Mouse (Mus musculus): Measurements from ENCODE around the gene Vsir. TPM values are rescaled to one million over a fixed set of nuclear protein-coding genes. Genes with fewer than 3 reads are reported as not detected.

The Vsir gene
- polyA plus RNA-seq, 1 experiment from 2014 or later = 7.2 TPM

- Histone ChIP-seq H3K36me3 (no peaks in the 10 kb centered on the region), H3K9me3 (no peaks in the 10 kb centered on the region), H3K27me3 (replicated peaks) (no peaks in the 10 kb centered on the region), H3K9ac (no peak overlapping the region), H3K4me3 (replicated peaks) (no peak overlapping the region), H3K27ac (no peak overlapping the region), H3K4me1 (replicated peaks) (no peaks in the 10 kb centered on the region), H3K4me2 (replicated peaks) (no peak overlapping the region)
- 62% methylated on average over 7 of the region's 7 CpGs for WGBS
- ATAC-seq = no peak
Measured at GRCm38 (mm10) chr10:60394936-60395335, 48.3 kb downstream of the Vsir start.

- no peak for ATAC-seq
- H3K4me3 ChIP-seq (replicated peaks) = no peak overlapping the region
- no peaks in the 10 kb centered on the region for H3K27me3 ChIP-seq (replicated peaks)
- no peaks in the 10 kb centered on the region for H3K36me3 ChIP-seq
- no peak overlapping the region for H3K4me2 ChIP-seq (replicated peaks)
- no peaks in the 10 kb centered on the region for H3K9me3 ChIP-seq
- H3K9ac ChIP-seq = no peak overlapping the region
- H3K27ac ChIP-seq = no peak overlapping the region
- no peaks in the 10 kb centered on the region for H3K4me1 ChIP-seq (replicated peaks)
- 70% methylated on average over 5 of the region's 5 CpGs for WGBS
Measured at GRCm38 (mm10) chr10:60395605-60396004, 49.0 kb downstream of the Vsir start.

- ATAC-seq = no peak
- Histone ChIP-seq H3K27ac (no peak overlapping the region), H3K4me1 (replicated peaks) (no peaks in the 10 kb centered on the region), H3K9ac (no peak overlapping the region), H3K9me3 (no peaks in the 10 kb centered on the region), H3K4me3 (replicated peaks) (no peak overlapping the region), H3K4me2 (replicated peaks) (no peak overlapping the region), H3K27me3 (replicated peaks) (no peaks in the 10 kb centered on the region), H3K36me3 (no peaks in the 10 kb centered on the region)
- WGBS = 87% methylated on average over 10 of the region's 10 CpGs
Measured at GRCm38 (mm10) chr10:60398051-60398814, 51.6 kb downstream of the Vsir start.

GRCm38 (mm10) chr10:60399449-60399848 lies 52.8 kb downstream of the Vsir start, which contains the start of gene Gm17455:
Gene Gm17455 (plus strand): TSS chr10:60399726.
- Histone ChIP-seq H3K4me3 (replicated peaks) (no peak within 1 kb of the TSS), H3K9me3 (no peaks in the 10 kb centered on the region), H3K4me1 (replicated peaks) (no peaks in the 10 kb centered on the region), H3K27ac (no peak within 1 kb of the TSS), H3K27me3 (replicated peaks) (no peaks in the 10 kb centered on the region), H3K36me3 (no peaks in the 10 kb centered on the region), H3K9ac (no peak within 1 kb of the TSS), H3K4me2 (replicated peaks) (no peak within 1 kb of the TSS)
- no peak for ATAC-seq
- WGBS = 60% methylated on average over 7 of the region's 7 CpGs

- Histone ChIP-seq H3K27me3 (replicated peaks) (no peaks in the 10 kb centered on the region), H3K4me1 (replicated peaks) (no peaks in the 10 kb centered on the region), H3K4me2 (replicated peaks) (no peak overlapping the region), H3K4me3 (replicated peaks) (no peak overlapping the region), H3K9me3 (no peaks in the 10 kb centered on the region), H3K9ac (no peak overlapping the region), H3K27ac (no peak overlapping the region), H3K36me3 (no peaks in the 10 kb centered on the region)
- WGBS = 74% methylated on average over 11 of the region's 11 CpGs
- ATAC-seq = no peak
Measured at GRCm38 (mm10) chr10:60400507-60401295, 54.0 kb downstream of the Vsir start.

GRCm38 (mm10) chr10:60405460-60406177 lies 59.0 kb downstream of the Vsir start:
- no peak overlapping the region for H3K9ac ChIP-seq
- ATAC-seq = no peak
- no peaks in the 10 kb centered on the region for H3K9me3 ChIP-seq
- no peaks in the 10 kb centered on the region for H3K36me3 ChIP-seq
- no peaks in the 10 kb centered on the region for H3K4me1 ChIP-seq (replicated peaks)
- WGBS = 40% methylated on average over 7 of the region's 7 CpGs
- no peaks in the 10 kb centered on the region for H3K27me3 ChIP-seq (replicated peaks)
- H3K4me2 ChIP-seq (replicated peaks) = no peak overlapping the region
- no peak overlapping the region for H3K4me3 ChIP-seq (replicated peaks)
- peak overlapping the region; percentile 23; the same call in 1 of the 2 replicates for H3K27ac ChIP-seq

GRCm38 (mm10) chr10:60407831-60408230 lies 61.2 kb downstream of the Vsir start:
- ATAC-seq = no peak; the same call in 1 of the 2 replicates
- 6% methylated on average over 5 of the region's 5 CpGs for WGBS

GRCm38 (mm10) chr10:60411794-60412193 lies 65.1 kb downstream of the Vsir start:
- Histone ChIP-seq H3K4me3 (replicated peaks) (no peak overlapping the region), H3K9me3 (no peaks in the 10 kb centered on the region), H3K27me3 (replicated peaks) (no peaks in the 10 kb centered on the region), H3K36me3 (no peaks in the 10 kb centered on the region), H3K27ac (no peak overlapping the region), H3K9ac (no peak overlapping the region), H3K4me2 (replicated peaks) (no peak overlapping the region), H3K4me1 (replicated peaks) (no peaks in the 10 kb centered on the region)
- 18% methylated on average over 5 of the region's 5 CpGs for WGBS
- no peak for ATAC-seq

More at GRCm38 (mm10) chr10:60407831-60408230, 61.2 kb downstream of the Vsir start:
- Histone ChIP-seq H3K4me2 (replicated peaks) (no peak overlapping the region), H3K4me1 (replicated peaks) (no peaks in the 10 kb centered on the region), H3K27ac (no peak overlapping the region), H3K4me3 (replicated peaks) (no peak overlapping the region), H3K36me3 (no peaks in the 10 kb centered on the region), H3K9ac (no peak overlapping the region), H3K27me3 (replicated peaks) (no peaks in the 10 kb centered on the region), H3K9me3 (no peaks in the 10 kb centered on the region)

GRCm38 (mm10) chr10:60413756-60414155 lies 67.1 kb downstream of the Vsir start:
- H3K4me3 ChIP-seq (replicated peaks) = no peak overlapping the region
- no peaks in the 10 kb centered on the region for H3K36me3 ChIP-seq
- no peaks in the 10 kb centered on the region for H3K9me3 ChIP-seq
- no peak overlapping the region for H3K4me2 ChIP-seq (replicated peaks)
- ATAC-seq = no peak
- no peaks in the 10 kb centered on the region for H3K27me3 ChIP-seq (replicated peaks)
- no peak overlapping the region for H3K27ac ChIP-seq
- H3K9ac ChIP-seq = no peak overlapping the region
- H3K4me1 ChIP-seq (replicated peaks) = no peaks in the 10 kb centered on the region
- WGBS = 73% methylated on average over 2 of the region's 2 CpGs

- H3K4me3 ChIP-seq (replicated peaks) = no peak overlapping the region
- 79% methylated on average over 2 of the region's 2 CpGs for WGBS
- H3K27ac ChIP-seq = no peak overlapping the region
- no peak overlapping the region for H3K4me2 ChIP-seq (replicated peaks)
- H3K9me3 ChIP-seq = no peaks in the 10 kb centered on the region
- no peak for ATAC-seq
- no peaks in the 10 kb centered on the region for H3K4me1 ChIP-seq (replicated peaks)
- H3K36me3 ChIP-seq = no peaks in the 10 kb centered on the region
- no peak overlapping the region for H3K9ac ChIP-seq
- H3K27me3 ChIP-seq (replicated peaks) = no peaks in the 10 kb centered on the region
Measured at GRCm38 (mm10) chr10:60417041-60417440, 70.4 kb downstream of the Vsir start.

GRCm38 (mm10) chr10:60418137-60418536 lies 71.5 kb downstream of the Vsir start:
- 9% methylated on average over 3 of the region's 3 CpGs for WGBS
- H3K9me3 ChIP-seq = no peaks in the 10 kb centered on the region
- no peaks in the 10 kb centered on the region for H3K36me3 ChIP-seq
- no peak overlapping the region for H3K9ac ChIP-seq
- H3K4me1 ChIP-seq (replicated peaks) = peaks cover 4% of the 10 kb centered on the region; the same call in 1 of the 2 replicates
- no peak overlapping the region for H3K4me3 ChIP-seq (replicated peaks)
- no peak for ATAC-seq
- no peaks in the 10 kb centered on the region for H3K27me3 ChIP-seq (replicated peaks)
- no peak overlapping the region for H3K27ac ChIP-seq
- no peak overlapping the region for H3K4me2 ChIP-seq (replicated peaks)

GRCm38 (mm10) chr10:60419624-60420023 lies 73.0 kb downstream of the Vsir start:
- Histone ChIP-seq H3K4me1 (replicated peaks) (peaks cover 4% of the 10 kb centered on the region; the same call in 1 of the 2 replicates), H3K27me3 (replicated peaks) (no peaks in the 10 kb centered on the region), H3K9ac (no peak overlapping the region), H3K9me3 (no peaks in the 10 kb centered on the region), H3K4me3 (replicated peaks) (no peak overlapping the region), H3K36me3 (no peaks in the 10 kb centered on the region), H3K27ac (no peak overlapping the region), H3K4me2 (replicated peaks) (no peak overlapping the region)
- ATAC-seq = no peak
- 30% methylated on average over 4 of the region's 4 CpGs for WGBS
